Mouse (Mus musculus): ENCODE measurements around the gene Scap.

- TF ChIP-seq CTCF (IDR thresholded peaks at IDR 0.05; ENCODE audit: insufficient read depth, low read depth, low read length) (no peak), POLR2A (IDR thresholded peaks at IDR 0.05; ENCODE audit: insufficient read depth, low read depth, low read length) (no peak)
Observed at GRCm38 (mm10) chr9:110329655-110330054, 3.4 kb upstream of the Scap start.

Measured in olfactory bulb, adult 2 months (tissue).